Mouse (Mus musculus) stomach, embryonic 14.5 days (tissue): ENCODE results near the gene Taf3. TPM values are rescaled to one million over a fixed set of nuclear protein-coding genes. Genes with fewer than 3 reads are reported as not detected.

Experiments used
- ATAC-seq: fragments of 200-750 bp; cut with Nextera tagmentation; 2 replicates; pipeline ENCODE4 v1.8.0; 2017; ENCODE audit warnings: low read depth, moderate TSS enrichment; ENCODE audit not compliant: insufficient number of reproducible peaks, insufficient read depth, low FRiP score
- H3K27ac ChIP-seq: fragments of 300-500 bp; sonication (generic); 2 replicates; pipeline ENCODE4 v1.5.1; 2014; ENCODE audit warnings: mild to moderate bottlenecking, low read length, moderate library complexity, mixed read lengths
- H3K27me3 ChIP-seq: fragments of 300-500 bp; sonication (generic); 2 replicates; pipeline ENCODE4 v1.6.1; 2014; ENCODE audit warnings: low read length, control low read depth, mixed read lengths; ENCODE audit not compliant: control insufficient read depth, insufficient read depth
- H3K36me3 ChIP-seq: fragments of 300-500 bp; sonication (generic); 2 replicates; pipeline ENCODE4 v1.6.1; 2014; ENCODE audit warnings: mild to moderate bottlenecking, control low read depth, low read length, moderate library complexity, mixed read lengths; ENCODE audit not compliant: control insufficient read depth, insufficient read depth
- H3K4me1 ChIP-seq: fragments of 300-500 bp; sonication (generic); 2 replicates; pipeline ENCODE4 v1.6.1; 2014; ENCODE audit warnings: low read length, control low read depth, mixed read lengths; ENCODE audit not compliant: control insufficient read depth, insufficient read depth
- H3K4me2 ChIP-seq: fragments of 300-500 bp; sonication (generic); replicated peaks from 2 replicates; pipeline ENCODE4 v1.6.1; 2014; ENCODE audit warnings: low read depth, low read length, control low read depth
- H3K4me3 ChIP-seq: fragments of 300-500 bp; sonication (generic); 2 replicates; pipeline ENCODE4 v1.5.1; 2014; ENCODE audit warnings: low read depth, low read length, control low read depth
- H3K9ac ChIP-seq: fragments of 300-500 bp; sonication (generic); replicated peaks from 2 replicates; pipeline ENCODE4 v1.6.1; 2014; ENCODE audit warnings: low read depth, mild to moderate bottlenecking, control low read depth, low read length, moderate library complexity, mixed read lengths
- H3K9me3 ChIP-seq: fragments of 300-500 bp; sonication (generic); 2 replicates; pipeline ENCODE4 v1.6.1; 2016; ENCODE audit warnings: low read depth, low read length, control low read depth; ENCODE audit not compliant: control insufficient read depth
- WGBS: fragments of 180-500 bp; shearing (Covaris S2); extraction: QIAGEN DNeasy Blood & Tissue Kit; methylation state at CpG from one replicate; pipeline ENCODE4 v1.1.7; 2014; 5-methylcytosine and 5-hydroxymethylcytosine counted together
- polyA plus RNA-seq: library from polyadenylated mRNA; unstranded; fragments of >200 nt; fragmentation: Nextera tagmentation; extraction: Ambion mirVana; gene quantifications from 2 replicates; pipeline ENCODE4 v1.2.1, GENCODE M21; 2014

Gene Taf3
- polyA plus RNA-seq, 1 experiment from 2014 or later, result 14.3 TPM

DNA sequence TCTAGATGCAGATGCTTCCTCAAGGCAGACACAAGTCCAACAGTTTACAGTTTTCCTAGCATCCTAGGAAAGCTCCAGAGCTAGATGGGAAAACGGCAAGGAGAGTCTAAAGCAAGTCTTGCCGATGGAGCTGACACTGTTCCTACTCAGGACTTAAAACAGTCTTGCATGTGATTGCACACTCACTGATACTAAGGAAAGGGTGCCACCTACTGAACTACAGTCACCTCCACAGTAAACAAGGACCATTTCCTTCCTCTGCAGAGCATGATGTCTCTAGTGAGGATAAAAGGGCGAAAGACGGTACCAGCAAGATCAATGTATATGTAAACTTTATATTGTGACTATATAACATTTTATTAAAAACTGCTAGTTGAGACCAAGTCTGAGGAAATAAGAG, 14.7 kb downstream of the Taf3 start:
- no peaks in the 10 kb centered on the region for H3K27me3 ChIP-seq
- no peaks in the 10 kb centered on the region for H3K4me1 ChIP-seq

DNA sequence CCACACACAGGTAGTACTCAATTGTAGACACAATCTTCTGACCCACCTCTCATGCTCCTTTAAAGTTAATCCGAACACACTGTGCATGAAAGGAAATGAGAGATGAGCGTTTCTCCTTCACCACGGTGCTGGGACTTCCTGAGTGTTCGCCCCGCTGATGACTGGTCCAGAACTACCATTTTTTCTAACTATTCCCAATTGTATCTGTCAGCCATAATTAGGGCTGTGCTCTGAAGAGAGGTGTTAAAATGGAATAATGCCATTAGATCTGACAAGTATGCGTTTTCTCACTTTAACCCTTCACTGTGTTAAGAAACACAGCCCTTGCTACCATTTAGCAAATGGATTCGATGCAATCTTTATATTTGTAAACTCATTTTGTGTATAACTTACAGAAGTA, 18.6 kb downstream of the Taf3 start:
- Histone ChIP-seq H3K9me3 (no peaks in the 10 kb centered on the region), H3K9ac (no peak overlapping the region), H3K27me3 (no peaks in the 10 kb centered on the region), H3K4me2 (no peak overlapping the region), H3K4me1 (no peaks in the 10 kb centered on the region), H3K4me3 (no peak overlapping the region), H3K27ac (no peak overlapping the region), H3K36me3 (no peaks in the 10 kb centered on the region)
- WGBS, result 78% methylated on average over 7 of the region's 7 CpGs
- ATAC-seq, result no peak

More for the DNA sequence above, 14.7 kb downstream of the Taf3 start:
- Histone ChIP-seq H3K9me3 (no peaks in the 10 kb centered on the region), H3K36me3 (no peaks in the 10 kb centered on the region), H3K4me3 (no peak overlapping the region), H3K4me2 (no peak overlapping the region), H3K27ac (no peak overlapping the region), H3K9ac (no peak overlapping the region)
- no peak for ATAC-seq
- 64% methylated on average over 4 of the region's 4 CpGs for WGBS

DNA sequence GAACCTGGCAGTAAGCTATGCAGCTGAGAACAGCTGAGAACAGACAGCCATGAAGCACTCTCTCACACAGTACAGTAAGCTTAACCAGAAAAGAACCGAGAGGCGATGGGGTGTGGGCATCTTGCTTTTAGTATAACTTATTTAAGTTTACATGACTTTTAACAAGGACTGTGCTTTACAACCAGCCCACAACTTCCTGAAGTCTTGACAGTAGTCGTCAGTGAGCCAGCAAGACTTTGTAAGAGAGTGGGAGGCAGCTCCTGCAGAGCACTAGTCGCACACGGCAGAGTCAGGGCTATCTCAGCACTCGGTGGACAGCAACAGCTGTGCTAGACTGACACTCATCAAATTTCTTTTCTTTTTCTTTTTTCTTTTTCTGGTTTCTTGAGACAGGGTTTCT, 24.1 kb downstream of the Taf3 start:
- Histone ChIP-seq H3K36me3 (no peaks in the 10 kb centered on the region), H3K9ac (no peak overlapping the region), H3K4me2 (no peak overlapping the region), H3K9me3 (no peaks in the 10 kb centered on the region), H3K27ac (no peak overlapping the region), H3K4me3 (no peak overlapping the region), H3K27me3 (no peaks in the 10 kb centered on the region), H3K4me1 (no peaks in the 10 kb centered on the region)
- ATAC-seq, result no peak
- 83% methylated on average over 6 of the region's 6 CpGs for WGBS

DNA sequence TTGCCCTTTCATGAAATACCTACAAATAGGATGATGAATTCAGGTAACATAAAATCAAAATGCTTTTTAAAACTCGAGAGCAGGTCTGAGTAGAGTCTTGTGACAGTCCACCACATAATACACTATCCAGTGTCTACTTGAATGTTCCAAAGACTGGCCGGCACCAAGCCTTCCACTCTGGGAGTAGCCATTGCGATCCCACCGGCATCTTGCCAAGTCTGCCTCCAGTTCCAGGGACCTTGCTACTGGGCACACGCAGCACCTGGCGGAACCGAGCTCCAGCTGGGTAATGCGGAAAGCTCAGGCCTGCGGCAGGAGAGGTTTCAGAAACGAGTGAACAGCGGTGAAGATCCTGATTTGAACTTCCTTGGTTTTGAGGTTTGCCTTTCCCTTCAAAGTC, 27.1 kb downstream of the Taf3 start:
- no peaks in the 10 kb centered on the region for H3K36me3 ChIP-seq

DNA sequence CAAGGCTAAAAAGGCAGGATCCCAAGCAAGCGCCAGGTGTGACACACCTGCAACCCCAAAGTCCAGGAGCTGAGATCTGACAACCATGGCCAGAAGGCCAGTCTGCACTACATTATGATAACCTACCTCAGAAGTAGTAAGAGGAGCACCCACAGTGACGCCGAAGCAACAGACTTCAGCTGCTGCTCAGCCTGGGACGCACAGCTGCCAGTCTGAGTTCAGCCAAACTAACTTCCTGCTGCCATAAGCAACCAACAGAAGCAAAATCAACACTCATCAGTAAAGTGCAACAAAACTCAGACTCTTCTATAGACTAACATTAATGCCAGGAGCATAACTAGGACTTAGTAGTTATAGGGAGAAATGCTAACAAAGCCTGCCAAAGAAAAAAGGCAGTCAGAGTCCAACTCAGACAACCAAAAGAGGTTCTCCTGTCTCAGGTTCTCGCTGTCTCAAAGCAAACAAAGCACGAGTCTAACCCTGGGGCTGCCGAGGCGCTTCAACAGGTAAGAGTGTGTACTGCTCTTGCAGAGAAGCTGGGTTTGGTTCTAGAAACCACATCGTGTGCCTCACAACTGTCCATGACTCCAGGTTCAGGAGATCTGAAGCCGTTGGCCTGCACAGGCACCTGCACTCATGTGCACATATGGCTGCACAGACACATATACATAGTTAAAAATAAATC, 33.3 kb downstream of the Taf3 start:
- Histone ChIP-seq H3K36me3 (no peaks in the 10 kb centered on the region), H3K27ac (no peak overlapping the region), H3K9me3 (no peaks in the 10 kb centered on the region), H3K4me2 (no peak overlapping the region), H3K27me3 (no peaks in the 10 kb centered on the region), H3K9ac (no peak overlapping the region), H3K4me1 (no peaks in the 10 kb centered on the region), H3K4me3 (no peak overlapping the region)
- no peak for ATAC-seq
- 75% methylated on average over 10 of the region's 10 CpGs for WGBS

More for the DNA sequence above, 27.1 kb downstream of the Taf3 start:
- H3K4me1 ChIP-seq, result no peaks in the 10 kb centered on the region
- H3K4me2 ChIP-seq, result no peak overlapping the region
- H3K9ac ChIP-seq, result no peak overlapping the region
- H3K4me3 ChIP-seq, result no peak overlapping the region
- H3K27me3 ChIP-seq, result no peaks in the 10 kb centered on the region
- H3K27ac ChIP-seq, result no peak overlapping the region
- 89% methylated on average over 11 of the region's 11 CpGs for WGBS
- no peak for ATAC-seq
- no peaks in the 10 kb centered on the region for H3K9me3 ChIP-seq

DNA sequence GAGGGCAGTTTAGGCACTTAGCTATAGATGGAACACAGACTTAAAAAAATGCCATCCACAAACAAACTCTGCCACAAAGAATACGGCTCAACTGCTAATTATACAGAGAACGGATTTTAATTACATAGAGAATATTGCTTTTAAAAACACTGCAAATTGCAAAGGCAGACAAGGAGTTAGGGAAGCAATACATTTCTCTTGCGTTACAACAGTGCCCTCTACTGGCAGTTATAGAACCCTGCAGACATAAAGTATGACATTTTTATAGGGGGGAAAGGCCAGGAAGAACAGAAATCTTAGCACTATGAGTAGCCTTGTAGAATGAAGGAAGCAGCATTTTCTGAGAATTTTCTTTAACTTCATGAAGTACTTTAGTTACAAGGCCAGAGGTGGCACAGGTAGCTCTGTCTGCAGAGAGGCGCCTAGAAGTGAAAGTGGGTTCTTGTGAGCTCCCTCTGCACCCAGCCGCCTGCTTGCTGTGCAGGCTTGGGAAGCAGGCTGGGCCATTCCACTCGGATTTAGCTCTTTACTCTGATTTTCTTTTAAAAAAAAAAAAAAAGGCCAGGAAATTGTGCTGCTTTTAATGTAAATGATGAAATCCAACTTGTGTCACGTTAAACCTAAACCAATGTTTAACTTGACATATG, 38.0 kb downstream of the Taf3 start:
- Histone ChIP-seq H3K9me3 (no peaks in the 10 kb centered on the region), H3K36me3 (no peaks in the 10 kb centered on the region), H3K4me1 (peaks cover 3% of the 10 kb centered on the region; the same call in 1 of the 2 replicates), H3K9ac (no peak overlapping the region), H3K27ac (no peak overlapping the region), H3K4me3 (no peak overlapping the region), H3K4me2 (no peak overlapping the region), H3K27me3 (no peaks in the 10 kb centered on the region)
- no peak for ATAC-seq
- WGBS, result 38% methylated on average over 7 of the region's 7 CpGs

DNA sequence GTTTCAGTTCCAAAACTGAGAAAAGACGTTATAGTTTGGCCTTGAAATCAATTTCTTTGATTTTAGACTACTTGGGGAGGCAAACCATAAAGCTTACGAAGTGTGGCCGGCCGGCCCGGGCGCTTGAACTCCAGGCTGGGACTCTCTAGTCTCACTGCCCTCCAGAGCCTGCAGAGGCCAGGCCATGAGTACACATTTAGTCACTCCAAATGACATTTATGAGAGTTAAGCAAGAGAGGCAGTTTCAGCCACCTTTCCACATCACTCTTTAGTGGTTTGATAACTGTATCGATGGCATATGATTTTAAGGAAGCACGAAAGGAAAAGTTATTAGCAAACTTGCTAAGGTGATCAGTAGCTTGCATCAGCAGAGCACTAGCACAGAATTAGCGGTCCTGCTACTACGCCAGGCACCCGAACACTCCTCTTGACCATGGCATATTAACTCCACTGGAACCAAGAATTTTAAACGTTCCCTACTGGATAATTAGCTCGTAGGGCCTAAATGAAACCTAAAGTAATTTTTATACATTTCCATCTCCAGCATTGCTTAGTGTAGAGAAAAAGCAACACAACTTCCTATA, 38.6 kb downstream of the Taf3 start:
- no peaks in the 10 kb centered on the region for H3K9me3 ChIP-seq
- no peaks in the 10 kb centered on the region for H3K36me3 ChIP-seq
- no peak overlapping the region for H3K9ac ChIP-seq
- no peaks in the 10 kb centered on the region for H3K27me3 ChIP-seq
- no peak overlapping the region for H3K4me2 ChIP-seq
- H3K4me1 ChIP-seq, result peaks cover 3% of the 10 kb centered on the region; the same call in 1 of the 2 replicates
- H3K27ac ChIP-seq, result no peak overlapping the region
- ATAC-seq, result no peak
- H3K4me3 ChIP-seq, result no peak overlapping the region
- WGBS, result 83% methylated on average over 13 of the region's 13 CpGs

DNA sequence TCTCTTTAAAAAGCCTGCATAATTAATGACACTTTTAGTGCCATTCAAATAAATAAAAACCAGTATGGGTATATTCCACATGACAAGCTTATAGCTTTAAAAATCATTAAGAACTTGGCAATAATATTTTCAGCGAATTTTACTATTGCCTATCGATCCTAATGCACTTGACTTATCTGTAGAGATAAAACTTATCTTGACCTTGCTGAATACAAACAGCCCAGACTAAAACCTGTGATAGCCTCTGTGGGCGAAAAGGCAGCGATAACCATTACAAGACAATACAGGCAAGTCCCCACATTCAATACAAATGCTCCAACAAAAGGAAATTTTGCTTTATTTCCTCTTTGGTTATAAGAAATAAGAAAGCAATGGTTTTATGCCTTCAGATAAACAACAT, 39.8 kb downstream of the Taf3 start:
- 63% methylated on average over 4 of the region's 4 CpGs for WGBS
- Histone ChIP-seq H3K4me2 (no peak overlapping the region), H3K4me1 (peaks cover 3% of the 10 kb centered on the region; the same call in 1 of the 2 replicates), H3K4me3 (no peak overlapping the region), H3K36me3 (no peaks in the 10 kb centered on the region), H3K27me3 (no peaks in the 10 kb centered on the region), H3K27ac (no peak overlapping the region), H3K9me3 (no peaks in the 10 kb centered on the region), H3K9ac (no peak overlapping the region)
- no peak for ATAC-seq
